Mouse (Mus musculus) adrenal gland, adult (tissue): Measurements from ENCODE around the gene Cplx2.

Experiments used
- DNase-seq, 2 experiments: peaks; one replicate each; pipeline ENCODE4 v3.0.0; 2022 to 2023; ENCODE audit warnings: low spot score in 1 of 2; ENCODE audit not compliant: inconsistent age in 2 of 2

Cplx2 gene

GRCm38 (mm10) chr13:54402346-54402745 is 31.2 kb downstream of the Cplx2 start:
- no peak for DNase-seq

- DNase-seq = no peak
Observed at GRCm38 (mm10) chr13:54403224-54404070, 32.3 kb downstream of the Cplx2 start.

GRCm38 (mm10) chr13:54404205-54404604 is 33.1 kb downstream of the Cplx2 start:
- DNase-seq = no peak

GRCm38 (mm10) chr13:54405805-54406204 is 34.7 kb downstream of the Cplx2 start:
- no peak for DNase-seq

- DNase-seq = no peak
Observed at GRCm38 (mm10) chr13:54411656-54412055, 40.5 kb downstream of the Cplx2 start.

GRCm38 (mm10) chr13:54412236-54412635 is 41.1 kb downstream of the Cplx2 start:
- no peak for DNase-seq

- no peak for DNase-seq
Observed at GRCm38 (mm10) chr13:54412721-54413120, 41.6 kb downstream of the Cplx2 start.

GRCm38 (mm10) chr13:54415059-54415458 is 43.9 kb downstream of the Cplx2 start:
- no peak for DNase-seq

- DNase-seq = no peak
Observed at GRCm38 (mm10) chr13:54418781-54419327, 47.7 kb downstream of the Cplx2 start.

GRCm38 (mm10) chr13:54420226-54420625 is 49.1 kb downstream of the Cplx2 start:
- no peak for DNase-seq

GRCm38 (mm10) chr13:54425269-54425668 is 54.1 kb downstream of the Cplx2 start:
- DNase-seq = no peak

GRCm38 (mm10) chr13:54426781-54427655 is 55.9 kb downstream of the Cplx2 start:
- peak; percentile 40 to 63 for DNase-seq

- no peak for DNase-seq
Observed at GRCm38 (mm10) chr13:54428771-54429170, 57.6 kb downstream of the Cplx2 start.

- DNase-seq = no peak
Observed at GRCm38 (mm10) chr13:54430051-54430450, 58.9 kb downstream of the Cplx2 start.

- peak; percentile 56 to 81 for DNase-seq
Observed at GRCm38 (mm10) chr13:54431161-54431560, 60.0 kb downstream of the Cplx2 start.
